Mouse (Mus musculus): Measurements from ENCODE around the gene Ywhab.

Ywhab gene

DNA sequence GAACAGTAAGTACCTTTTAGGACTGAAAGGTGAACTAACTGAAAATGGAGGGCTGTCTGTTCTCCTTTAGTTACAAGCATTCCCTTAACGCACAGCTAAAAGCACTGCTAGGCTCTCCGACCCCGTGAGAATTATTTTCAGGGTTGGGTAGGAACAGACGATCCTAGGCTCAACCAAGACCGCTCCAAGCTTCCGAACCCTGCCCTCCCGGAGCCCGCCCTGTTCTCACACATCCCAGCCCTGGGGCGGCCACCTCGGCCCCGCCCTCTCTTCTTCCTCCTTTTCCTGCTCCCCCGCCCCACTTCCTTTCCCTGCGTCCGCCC, at the start of gene Ywhab:
TSS of gene Ywhab (plus strand) at position 307 of the 323 bp plus-strand sequence.
- DNase-seq = peak; percentile 96

- DNase-seq = no peak
Measured at GRCm38 (mm10) chr2:163946221-163946620, 48.5 kb upstream of the Ywhab start.

DNA sequence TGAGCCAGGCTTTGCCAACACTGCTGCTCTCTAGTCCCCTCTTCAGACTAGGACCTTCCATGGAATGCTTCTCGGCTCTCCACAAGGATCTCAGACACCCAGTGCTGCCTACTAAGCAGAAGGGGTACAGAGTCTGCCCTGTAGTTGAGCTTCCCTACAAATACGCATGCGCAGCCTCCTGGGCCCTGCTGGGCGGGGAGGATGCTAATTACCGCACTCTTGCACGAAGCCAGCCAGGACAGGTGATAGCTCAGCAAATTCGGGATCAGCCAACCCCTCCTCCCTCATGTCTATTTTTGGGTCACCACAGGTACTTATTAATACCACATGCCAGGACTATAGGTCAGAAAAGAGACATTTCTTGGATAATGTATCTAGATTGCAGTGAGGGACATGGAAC, 46.8 kb upstream of the Ywhab start:
- DNase-seq = peak; percentile 5

- peak; percentile 70 for DNase-seq
Measured at GRCm38 (mm10) chr2:163951770-163952169, 43.0 kb upstream of the Ywhab start.

GRCm38 (mm10) chr2:163953622-163954310, 41.0 kb upstream of the Ywhab start:
- no peak for DNase-seq

- DNase-seq = no peak
Measured at GRCm38 (mm10) chr2:163964606-163965560, 29.9 kb upstream of the Ywhab start.

DNA sequence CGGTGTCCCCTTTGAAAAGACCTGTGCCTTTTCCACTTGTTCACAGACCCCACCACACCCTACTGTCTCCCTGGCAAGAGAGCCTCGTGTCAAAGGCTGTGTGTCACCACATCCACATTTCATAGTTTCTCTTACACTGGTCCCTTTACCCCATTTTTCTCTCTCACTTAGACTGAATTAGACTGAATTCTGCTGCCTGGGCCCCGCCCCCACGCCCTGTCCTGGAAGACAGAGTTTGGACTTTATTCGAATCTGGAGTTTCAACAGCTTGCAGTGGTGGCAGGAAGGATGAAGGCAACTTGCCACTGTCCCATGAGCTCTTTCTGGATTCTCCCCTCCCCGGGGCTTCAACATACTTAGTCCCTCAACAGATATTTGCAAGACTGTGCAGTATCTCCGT, 29.1 kb upstream of the Ywhab start:
- DNase-seq = no peak

DNA sequence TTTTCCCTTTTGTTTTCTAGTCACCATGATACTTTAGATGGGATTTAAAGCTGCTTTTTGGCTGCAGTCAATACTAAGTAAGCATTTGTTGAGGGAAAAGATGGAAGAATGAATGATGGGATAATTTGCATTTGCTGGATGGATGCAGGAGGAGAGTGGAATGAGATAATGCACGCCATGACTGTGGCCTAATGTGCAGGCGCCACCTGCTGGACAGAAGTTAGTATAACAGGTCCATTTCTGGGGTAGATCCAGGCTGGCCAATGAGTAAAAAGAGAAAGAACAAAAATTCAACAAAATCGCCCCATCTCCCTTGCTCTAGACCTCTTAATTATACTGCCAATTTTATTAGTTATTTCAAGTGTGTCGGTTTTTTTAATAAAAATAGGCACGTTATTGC, 26.2 kb upstream of the Ywhab start:
- peak; percentile 57 for DNase-seq

GRCm38 (mm10) chr2:163970326-163970725, 24.4 kb upstream of the Ywhab start:
- no peak for DNase-seq

DNA sequence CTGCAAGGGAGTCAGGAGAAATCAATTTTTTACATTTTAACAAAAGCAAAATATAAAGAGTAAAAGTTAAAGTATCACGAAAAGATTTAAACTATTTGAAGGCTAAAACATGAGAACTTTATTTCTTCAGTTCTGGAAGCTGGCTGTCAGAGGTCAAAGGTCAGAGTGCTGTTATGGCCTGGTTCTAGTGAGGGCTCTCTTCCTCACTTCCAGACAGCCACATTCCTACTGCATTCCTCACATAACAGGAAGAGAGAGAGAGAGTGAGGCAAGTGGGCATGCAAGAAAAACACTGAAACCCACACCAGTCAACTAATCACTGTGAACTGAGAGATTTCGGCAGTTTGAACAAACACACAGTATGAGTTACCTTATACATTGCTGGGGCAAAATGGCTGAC, 20.7 kb upstream of the Ywhab start:
- DNase-seq = no peak

DNA sequence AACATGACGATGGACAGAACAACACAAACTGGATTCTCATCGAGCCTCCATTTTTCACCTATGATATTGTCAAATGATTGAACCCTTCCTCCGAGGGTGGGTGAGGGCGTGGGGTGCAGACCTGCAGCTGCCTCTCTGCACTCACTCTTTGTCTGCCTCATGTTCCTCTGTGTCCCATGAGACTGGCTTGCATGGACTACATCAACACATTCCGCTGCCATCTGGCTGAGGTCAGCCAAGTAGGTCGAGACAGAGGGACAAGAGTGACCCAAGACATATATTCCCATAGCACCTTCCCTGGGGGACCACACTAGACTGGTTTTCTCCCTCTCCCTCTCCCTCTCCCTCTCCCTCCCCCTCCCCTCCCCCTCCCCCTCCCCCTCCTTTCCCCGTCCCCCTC, 18.3 kb upstream of the Ywhab start:
- DNase-seq = no peak

- DNase-seq = no peak
Measured at GRCm38 (mm10) chr2:163987233-163987632, 7.5 kb upstream of the Ywhab start.

DNA sequence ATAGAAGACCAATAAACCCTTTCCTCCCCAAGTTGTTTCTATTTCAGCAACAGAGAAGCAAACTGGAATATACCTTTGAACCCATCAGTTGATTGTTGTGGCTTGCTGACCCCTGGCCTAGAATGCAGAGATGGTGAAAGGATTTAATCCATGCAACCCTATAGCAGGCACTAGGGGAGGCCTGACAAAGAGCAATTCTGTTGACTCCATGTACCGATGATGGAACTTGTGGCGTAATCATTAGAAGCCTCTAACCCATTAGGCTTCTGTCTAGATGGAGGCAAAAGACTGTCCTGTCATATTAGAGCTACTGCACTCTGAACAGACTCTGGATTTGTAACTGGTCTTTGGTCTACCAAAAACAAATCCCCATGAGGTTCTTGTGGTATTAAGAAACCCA, 1.9 kb upstream of the Ywhab start:
- no peak for DNase-seq

GRCm38 (mm10) chr2:163994977-163995862, 460 bp downstream of the Ywhab start:
- no peak for DNase-seq

DNA sequence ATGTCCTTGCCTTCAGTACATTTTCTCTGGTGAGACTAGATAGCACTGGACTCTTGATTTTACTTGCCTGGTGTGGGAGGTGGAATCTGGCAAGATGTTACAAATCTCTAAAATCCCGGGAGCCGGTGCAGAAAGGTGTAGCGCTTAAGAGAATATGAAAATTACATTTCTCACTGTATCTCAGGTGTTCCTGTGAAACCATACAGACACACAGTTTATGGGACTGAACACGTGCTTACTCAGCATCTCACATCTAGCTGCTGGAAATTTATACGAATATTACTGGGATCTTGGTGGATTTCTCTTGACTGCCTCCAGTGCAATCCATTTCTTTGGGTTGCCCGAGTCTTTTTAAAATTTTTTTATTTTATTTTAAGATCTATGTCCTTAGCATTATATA, 1.5 kb downstream of the Ywhab start:
- no peak for DNase-seq

DNA sequence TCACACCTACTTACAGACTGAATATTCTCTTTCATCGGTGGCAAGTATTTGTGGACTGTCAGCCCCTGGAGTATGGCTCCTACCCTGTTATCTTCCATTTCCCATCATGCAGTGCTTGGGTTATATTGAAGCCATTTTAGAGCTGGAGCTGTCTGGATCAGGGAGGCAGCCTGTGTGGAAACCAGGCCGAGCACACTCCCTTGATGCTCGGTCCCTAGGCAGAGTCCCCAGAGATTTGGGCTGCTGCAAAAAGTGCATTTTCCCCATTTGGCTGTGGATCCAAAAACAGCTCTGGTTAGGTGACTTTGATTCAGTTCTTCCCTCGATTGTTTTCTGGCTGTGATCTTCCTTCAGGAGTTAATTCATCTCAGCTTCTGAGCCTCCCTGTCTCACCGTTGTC, 2.1 kb downstream of the Ywhab start:
- no peak for DNase-seq

DNA sequence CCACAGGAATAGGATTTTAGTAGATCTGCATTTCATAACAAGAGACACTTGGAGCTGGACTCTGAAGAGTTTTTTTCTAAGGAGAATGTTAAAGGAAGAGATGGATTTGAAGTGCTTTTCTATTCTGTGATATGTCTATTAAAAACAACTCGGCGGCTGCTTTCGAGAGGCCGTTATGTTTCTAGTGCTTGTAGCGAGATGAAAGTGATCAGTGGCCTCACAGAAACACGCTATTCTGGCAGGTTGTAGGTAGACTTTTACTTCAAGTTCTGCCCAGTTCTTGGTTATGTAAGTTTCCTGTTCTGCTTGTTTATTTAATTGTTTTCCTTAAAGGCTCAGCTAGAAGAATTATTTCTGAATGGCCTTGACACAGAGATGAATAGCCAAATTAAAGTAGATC, 4.2 kb downstream of the Ywhab start:
- no peak for DNase-seq

DNA sequence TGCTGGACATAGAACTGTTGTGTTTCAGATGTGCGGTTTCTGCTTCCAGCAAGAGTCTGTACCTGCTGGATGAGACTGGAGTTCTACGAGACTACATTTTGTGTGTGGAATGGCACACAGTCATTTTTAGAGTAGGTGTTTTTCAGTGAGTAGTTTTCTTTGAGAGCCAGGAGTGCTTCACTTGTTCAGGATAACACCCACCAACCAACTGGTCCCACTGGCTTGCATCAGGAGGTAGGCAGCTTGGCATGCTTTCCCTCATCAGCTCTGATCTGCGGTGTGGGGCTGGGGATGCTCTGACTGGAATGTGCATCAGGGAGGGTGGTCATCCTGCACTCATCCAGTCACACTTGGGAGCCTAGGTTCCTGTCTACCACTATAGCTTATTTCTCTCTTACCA, 7.9 kb downstream of the Ywhab start:
- no peak for DNase-seq

- DNase-seq = no peak
Measured at GRCm38 (mm10) chr2:164004503-164004902, 9.7 kb downstream of the Ywhab start.

DNA sequence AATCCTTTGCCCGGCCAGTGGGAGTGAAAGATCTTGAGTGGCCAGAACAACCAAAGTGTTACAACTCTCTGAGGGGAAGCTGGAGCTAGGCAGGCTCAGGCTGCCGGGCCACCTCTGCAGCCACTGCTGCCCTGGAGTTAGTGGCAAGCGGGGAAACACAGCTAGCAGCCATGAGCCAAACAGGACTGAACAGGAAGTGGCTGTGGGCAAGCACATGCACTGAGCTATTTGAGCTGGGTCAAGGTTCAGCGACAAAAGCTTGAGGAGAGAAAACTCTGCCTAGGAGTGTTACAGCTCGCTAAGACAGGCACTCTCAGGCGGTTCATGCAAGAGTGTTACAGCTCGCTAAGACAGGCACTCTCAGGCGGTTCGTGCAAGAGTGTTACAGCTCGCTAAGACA, 12.2 kb downstream of the Ywhab start:
- peak; percentile 71 for DNase-seq

DNA sequence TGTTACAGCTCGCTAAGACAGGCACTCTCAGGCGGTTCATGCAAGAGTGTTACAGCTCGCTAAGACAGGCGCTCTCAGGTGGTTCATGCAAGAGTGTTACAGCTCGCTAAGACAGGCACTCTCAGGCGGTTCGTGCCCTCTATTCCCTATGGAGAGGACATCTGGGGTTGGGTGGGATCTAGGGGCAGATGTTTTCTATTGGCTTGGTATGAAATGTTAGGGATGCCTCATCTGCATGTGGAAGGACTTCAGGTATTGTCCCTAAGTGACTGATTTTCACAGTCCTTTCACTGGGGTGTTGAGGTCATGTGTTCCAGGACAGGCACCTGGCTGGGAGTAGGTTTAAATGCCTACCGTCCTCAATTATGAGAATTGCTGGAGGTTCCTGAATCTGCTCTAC, 12.8 kb downstream of the Ywhab start:
- DNase-seq = no peak

DNA sequence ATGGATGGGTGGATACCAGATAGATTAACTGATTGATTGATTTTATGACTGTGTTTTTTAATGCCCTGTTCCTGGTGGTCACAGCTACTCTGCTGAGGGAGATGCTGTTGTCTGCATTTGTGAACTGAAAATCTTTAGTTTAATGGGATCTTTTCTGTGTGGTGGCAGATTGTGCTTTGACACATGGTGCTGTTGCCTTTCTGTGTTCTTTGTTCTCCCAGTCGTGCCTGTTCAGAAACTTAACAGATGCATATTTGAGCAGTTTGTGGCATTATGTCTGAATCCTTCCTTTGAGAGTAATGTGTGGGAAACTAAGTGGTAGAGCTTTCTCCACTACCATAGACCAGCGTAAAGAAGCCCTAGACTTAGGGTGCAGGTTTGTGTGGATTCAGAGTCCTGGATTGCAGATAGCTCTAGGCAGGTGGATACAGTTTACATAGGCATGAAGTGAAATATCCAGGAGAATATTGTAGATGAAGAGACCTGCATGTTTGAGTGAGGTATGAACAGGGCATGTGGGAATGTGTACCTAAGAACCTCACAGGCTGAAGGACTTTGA, 13.3 kb downstream of the Ywhab start:
- no peak for DNase-seq

DNA sequence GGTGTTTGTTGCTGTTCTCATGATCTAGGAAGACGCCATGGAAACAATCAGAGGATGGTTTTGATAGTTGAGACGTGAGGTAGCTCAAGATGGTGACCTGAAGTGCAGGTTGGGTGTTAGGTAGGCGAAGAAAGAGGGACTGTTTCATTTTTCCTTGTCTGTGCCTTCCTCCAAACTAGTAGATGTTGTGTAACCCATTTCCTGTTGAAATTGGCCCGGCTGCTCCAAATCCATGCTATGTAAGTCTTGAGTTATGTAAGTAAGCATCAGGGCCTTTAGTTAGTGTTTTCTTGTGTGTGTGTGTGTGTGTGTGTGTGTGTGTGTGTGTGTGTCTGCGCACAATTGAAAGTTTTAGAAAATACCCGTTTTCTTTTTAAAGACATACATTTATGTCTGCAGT, 14.5 kb downstream of the Ywhab start:
- DNase-seq = peak; percentile 31
